Mouse (Mus musculus) cerebellum, postnatal 25 days (tissue): ENCODE data around the gene Ftcd.

Experiments
- DNase-seq, 2 experiments: peaks; one replicate each; pipeline ENCODE4 v3.0.0; 2021; ENCODE audit warnings: mixed read lengths in 2 of 2

Gene Ftcd

DNA sequence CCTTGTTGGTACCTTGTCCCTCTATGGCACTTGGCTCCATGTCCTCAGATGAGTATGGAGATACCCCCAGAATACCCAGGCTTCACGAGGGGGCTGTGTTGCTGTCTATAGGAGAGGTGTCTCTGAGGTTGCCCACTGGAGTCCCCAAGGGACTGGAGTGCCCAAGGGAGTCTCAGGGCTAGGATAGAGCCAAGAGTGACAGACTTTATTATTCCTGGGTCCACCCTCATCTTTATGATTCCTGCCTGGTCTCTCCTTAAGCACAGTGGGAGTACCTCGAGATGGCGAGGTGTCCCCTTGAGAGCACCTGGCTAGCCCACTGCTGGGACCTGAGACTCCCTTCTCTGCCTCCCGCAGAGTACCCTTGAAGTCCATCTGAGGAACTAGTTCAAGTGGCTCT is 47.0 kb downstream of the Ftcd start:
- no peak for DNase-seq

DNA sequence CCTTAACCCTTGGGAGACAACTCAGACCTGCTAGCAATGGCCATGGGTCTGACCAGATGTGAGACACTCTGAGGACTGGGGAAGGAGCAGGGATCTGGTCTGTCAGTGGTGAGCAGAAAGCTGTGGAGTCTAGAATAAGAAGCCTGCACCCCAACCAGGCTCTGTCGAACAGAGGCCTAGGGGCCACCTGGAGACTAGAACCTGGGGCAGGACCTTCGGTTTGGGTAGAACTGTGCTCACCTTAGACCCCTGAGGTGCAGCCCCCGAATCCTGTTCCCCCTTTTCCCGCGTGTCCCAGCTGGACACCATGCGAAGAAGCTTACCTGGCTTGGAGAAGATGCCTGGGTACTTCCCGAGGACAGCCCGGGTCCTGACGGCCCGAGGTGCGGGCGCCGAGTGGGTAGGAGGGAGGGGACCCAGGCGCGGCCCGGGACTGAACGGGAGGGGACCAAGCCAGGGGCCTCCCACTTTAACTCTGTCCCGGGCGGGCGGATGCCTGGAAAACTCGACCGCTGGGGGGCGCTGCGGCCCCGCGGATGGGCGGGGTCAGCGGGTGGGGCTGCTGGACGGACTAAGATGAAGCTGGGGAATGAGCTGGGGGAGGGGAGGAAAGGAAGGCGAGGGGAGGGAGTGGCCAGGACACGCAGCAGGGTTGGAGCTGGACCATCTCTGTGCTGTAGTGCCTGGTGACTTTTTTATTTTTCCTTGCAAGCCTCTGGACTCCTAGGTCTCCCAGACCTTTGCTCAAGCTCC is 47.7 kb downstream of the Ftcd start, which contains the start of gene Col6a2:
Gene Col6a2 (minus strand): TSS at position 703 of the 753 bp plus-strand sequence.
- DNase-seq: peak; percentile 83 to 91

DNA sequence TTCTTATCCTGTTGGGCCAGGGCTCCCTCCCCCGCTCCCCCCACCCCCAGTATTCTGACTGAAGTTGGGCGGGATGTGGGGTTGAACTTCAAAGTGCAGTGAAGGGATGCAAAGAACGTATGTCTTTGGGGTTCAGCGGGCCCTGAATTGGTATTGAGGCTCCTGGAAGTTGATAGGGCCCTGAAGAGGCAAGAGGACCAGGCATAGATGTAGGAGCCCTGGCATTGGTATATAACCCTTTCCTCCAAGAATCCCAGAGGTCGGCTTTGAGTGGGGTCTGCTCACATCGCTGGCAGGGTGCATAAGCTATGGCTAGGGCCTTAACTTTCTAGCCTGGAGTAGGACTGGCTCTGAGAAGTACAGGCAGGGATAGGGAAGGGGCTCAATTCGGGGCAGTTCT is 48.3 kb downstream of the Ftcd start:
- DNase-seq: no peak

DNA sequence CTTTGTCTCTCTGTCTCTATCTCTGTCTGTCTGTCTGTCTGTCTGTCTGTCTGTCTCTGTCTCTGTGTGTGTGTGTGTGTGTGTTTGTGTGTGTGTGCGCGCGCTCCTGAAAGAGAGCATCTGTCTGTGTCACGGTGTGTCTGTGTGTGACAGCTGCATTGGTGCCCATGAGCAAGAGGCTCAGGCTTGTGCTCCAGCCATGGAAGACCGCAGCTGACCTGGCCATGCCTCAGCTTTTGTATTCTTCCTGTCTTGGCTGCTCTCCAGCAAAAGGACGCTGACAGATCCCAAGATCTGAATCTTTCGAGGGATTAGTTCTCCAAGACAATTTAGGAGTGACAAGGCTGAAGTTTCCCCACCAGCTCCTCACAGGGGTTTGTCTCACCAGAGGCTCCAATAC is 49.5 kb downstream of the Ftcd start:
- no peak for DNase-seq

DNA sequence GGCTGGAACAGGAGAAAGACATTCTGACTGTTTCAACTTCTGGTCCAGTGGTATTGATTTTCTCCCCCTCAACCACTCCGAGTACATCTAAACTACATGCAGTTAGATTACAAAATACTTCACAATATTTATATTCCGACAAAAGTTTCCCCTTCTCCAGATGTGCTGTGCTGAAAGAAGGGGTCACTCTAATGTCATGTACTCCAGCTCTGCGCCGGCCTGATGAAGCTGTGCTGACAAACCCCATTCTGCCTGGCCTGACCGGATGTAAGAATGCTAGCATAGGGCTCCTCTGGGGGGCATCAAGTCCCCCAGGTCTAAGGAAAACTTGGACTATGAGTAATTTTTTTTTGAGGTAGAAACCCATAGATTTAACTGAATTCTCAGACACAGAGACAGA is 52.3 kb downstream of the Ftcd start:
- DNase-seq: no peak

DNA sequence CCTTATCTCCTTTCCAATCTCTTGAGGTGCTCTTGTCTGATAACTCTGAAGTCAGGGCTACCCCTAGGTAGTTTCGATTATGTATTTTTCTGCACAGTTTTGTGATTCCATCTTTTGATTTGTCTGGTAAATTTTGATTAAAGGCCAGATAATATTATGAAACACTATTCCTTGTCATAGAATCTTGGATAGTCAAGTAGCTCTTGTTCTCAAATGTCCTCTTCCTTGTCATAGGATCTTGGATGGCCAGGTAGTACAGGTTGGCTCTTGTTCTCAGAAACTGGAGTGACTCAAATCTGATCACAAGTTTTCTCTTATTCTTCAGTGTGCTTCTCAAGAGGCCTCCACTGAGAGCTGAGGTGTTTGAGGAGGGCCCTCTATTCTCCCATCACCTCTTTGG is 55.2 kb downstream of the Ftcd start:
- DNase-seq: no peak

DNA sequence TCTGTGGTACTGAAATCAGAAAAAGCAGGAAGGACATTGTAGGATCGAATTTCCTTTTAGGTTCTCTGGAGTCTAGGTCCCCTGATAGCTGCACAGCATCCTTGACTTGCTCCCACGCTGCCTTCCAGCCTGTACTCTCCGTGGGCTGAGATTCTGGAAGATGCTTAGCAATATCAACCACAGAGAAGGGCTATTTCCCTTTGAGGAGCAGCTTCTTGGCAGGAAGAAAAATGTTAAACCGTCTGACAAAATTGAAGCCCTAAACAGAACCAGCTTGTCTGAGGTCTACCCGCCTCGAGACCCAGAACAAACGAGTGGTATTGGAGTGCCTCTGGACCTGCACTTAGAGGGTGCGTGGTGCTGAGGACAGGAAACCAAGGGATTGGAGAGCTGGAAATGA is 57.2 kb downstream of the Ftcd start:
- no peak for DNase-seq

DNA sequence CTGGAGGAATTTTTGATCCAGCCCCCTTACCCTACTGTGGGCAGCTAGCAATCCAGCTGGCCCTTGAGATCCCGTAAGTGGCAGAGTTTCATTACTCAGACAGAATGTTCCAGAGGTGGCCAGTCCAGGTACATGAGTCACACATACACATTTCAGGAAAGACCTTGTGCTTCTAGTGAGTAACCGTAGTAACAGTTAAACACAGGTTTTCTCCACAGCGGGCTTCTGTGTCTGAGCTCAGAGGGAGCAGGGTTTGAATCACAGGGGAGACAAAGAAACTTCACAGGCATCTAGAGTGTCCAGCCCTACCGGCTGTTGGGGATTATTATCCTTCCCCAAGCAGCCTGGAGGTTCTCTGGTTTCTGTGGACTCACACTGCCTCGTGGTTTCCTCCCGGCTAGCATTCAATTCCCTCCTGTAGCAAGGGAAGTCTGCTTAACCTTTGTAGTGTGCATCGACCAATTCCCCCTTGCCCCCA is 58.7 kb downstream of the Ftcd start:
- no peak for DNase-seq

DNA sequence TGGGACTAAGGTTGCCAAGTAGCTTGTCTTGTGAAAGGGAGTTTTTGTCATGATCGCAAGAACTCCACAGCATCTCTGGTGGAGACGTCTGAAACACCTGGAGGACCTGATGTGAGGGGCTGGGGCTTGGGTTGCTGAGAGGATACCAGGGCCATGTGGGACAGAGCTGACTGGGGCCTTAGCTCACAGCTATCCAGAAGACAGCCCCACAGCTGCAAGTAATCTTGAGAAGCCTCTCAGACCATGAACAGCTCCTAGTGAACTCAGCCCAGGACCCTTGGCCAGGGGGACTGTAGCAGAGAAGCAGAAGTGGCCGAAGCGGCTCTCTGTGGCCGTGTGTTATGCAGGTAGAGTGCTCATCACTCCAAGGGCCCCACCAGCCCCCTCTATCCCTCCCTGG is 59.1 kb downstream of the Ftcd start:
- no peak for DNase-seq

DNA sequence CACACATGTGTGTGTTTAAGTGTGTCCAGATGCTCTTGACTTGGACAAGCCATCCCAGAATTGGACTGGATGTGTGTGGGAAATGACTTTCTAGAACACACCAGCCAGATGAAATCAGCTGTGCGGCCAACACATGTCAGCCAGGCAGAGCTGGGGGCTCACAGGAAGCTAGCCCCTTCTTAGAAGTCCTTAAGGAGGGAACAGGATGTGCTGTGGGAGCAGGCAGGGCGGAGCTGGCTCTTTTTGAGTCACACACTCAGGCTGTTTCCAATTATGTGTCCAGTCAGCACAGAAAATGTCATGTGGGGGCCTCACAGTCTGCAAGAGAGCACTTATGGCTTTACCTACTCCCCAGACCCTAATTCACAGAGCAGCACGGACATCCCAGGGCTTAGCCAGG is 60.6 kb downstream of the Ftcd start:
- DNase-seq: no peak

DNA sequence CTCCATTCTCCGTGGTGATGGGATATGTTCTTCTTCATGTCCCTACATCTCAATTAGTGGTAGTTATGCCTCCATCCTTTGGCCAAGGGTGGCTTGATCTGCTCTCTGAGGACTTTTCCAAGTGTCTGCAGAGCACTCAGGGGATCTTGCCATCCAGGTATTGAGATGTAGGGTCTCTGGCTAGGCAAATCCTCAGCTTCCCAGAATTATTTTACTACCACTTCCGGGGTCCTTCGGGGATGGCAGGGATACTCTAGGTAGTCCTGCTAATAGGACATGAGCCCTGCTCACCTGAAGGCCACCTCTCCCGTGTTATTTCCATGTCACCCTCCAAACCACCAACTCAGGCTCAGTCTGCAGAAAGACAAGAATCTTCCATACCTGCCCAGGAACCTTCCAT is 61.2 kb downstream of the Ftcd start:
- DNase-seq: no peak
